Mouse (Mus musculus) heart, postnatal 14 days (tissue): ENCODE results near the gene Rps15a. TPM values are rescaled to one million over a fixed set of nuclear protein-coding genes. Genes with fewer than 3 reads are reported as not detected.

Experiments used
- DNase-seq, 2 experiments: peaks; one replicate each; pipeline ENCODE4 v3.0.0; 2021 to 2022
- intact Hi-C: fragments of 180-260 bp; cut with DNase I; formaldehyde crosslinking; loops from one replicate; pipeline ENCODE4 v1.15.1; 2025
- total RNA-seq, 2 experiments: library from RNA; stranded (reverse); gene quantifications; 2 replicates each; pipeline ENCODE4 v1.2.3; 2021

The Rps15a gene
- total RNA-seq, 2 experiments from 2014 or later = 511 to 608 TPM

DNA sequence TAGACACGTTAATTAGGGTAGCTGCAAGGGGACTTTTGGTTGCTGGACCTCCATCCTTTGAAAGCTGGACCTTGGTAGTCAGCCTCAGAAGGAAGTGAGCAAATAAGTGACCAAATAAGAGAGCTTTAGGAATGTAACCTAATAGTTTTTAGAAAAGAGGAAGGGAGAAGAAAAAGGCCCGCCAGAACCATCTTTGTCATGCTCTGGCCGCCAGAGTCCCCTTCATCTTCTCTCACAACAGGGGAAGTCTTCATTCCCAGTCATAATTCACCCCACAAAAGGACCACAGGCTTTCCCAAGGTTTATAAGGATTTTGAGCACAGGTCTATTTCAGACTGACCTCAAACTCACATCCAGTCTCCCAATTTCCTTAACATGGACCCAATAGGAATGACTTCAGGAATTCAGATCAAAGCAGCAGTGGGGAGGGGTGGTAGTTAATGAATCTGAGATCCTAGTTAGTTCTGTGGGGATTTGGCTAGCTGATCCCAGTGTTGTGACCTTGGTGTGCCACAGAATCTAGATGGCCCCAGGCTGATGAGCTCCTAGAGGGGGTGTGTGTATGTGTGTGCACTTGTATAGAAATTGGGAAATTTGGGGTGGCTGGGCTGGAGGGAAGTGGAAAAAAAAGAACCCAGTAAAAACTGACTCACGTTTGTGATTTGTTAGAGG is 1.7 kb upstream of the Rps15a start:
- intact Hi-C loops = no loop called here
- DNase-seq = no peak

GRCm38 (mm10) chr7:118116787-118117538 is 975 bp upstream of the Rps15a start:
- intact Hi-C loops = no loop called here

GRCm38 (mm10) chr7:118115533-118115876 is 483 bp downstream of the Rps15a start:
- intact Hi-C loops = no loop called here
- DNase-seq = no peak

More at GRCm38 (mm10) chr7:118116787-118117538, 975 bp upstream of the Rps15a start:
- DNase-seq = no peak

DNA sequence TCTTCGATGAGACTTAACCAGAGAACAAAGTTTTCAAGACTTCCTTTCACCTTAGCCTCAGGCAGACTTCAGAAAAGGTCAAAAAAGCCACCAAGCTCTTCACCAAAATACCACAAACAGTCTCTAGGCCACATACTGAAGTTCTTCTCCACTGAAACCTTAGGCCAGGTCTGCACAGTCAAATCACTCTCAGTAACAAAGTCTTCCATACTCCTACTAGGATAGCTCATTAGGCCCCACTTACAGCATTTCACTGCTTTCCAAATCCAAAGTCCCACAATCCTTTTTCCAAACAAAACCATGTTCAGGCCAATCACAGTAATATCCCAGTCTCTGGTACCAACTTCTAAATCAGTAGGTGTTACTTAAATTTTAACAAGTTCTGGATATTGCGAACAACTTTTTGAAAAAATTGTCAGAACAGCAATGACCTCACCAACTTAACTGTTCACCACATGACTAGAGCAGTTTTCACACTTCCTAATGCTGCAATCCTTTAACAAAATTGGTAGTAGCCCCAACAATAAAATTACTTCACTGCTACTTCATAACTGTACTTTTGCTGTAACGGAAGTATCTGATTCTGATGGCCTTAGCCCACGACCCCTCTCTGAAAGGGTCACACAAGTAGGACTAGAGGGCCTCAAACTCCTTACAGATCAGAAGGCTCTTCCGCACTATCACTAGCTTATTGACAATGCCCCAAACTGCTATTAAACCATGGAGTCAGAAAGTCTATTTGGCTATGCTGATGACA is 2.3 kb downstream of the Rps15a start:
- no peak for DNase-seq
- intact Hi-C loops = no loop called here

DNA sequence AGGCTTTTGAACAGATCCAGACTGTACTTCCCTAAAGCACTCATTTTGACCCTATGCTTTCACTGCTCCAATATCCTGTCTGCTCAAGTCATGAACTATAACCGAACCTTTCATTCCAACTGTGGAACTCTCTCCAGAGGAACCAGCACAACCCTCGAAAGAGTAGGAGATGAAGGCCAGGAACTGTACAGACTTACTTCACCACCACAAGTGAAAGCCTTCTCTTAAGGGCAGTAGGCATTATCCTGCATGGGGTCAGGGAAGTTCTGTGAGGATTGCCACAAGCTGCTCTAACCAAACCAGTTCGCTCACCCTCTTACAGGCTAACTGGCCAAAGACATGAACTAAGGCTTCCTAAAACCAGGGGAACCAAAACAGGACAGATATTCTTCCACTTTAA is 4.9 kb downstream of the Rps15a start:
- intact Hi-C loops = no loop called here
- DNase-seq = no peak

DNA sequence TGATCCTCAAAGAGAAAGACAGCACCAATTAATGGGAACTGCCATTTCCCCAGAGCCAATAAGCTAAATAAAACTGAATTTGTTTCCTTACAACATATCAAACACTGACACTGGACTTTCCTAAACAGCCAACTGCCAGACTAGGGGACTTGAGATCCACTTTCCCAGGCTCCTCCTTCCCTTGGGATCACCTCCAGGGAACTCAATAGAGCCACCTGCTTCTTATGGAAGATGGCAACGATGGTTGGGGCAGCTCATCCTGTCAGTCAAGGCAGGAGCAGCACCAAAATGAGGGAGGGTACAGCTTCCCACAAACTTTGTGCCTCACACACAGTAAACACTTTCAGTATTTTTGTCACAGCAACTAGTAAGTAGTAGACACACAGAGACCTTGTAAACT is 8.3 kb downstream of the Rps15a start:
- intact Hi-C loops = no loop called here
- DNase-seq = no peak

GRCm38 (mm10) chr7:118104458-118105052 is 11.4 kb downstream of the Rps15a start:
- intact Hi-C loops = loop anchor here (5.0 kb wide), 5 partner anchors 222 to 1562 kb away; partner anchors contain the start of gene Xylt1
- no peak for DNase-seq

- DNase-seq = no peak
- intact Hi-C loops = loop anchor here (5.0 kb wide), 5 partner anchors 221 to 1561 kb away; partner anchors contain the start of gene Xylt1
Observed at GRCm38 (mm10) chr7:118103462-118104379, 12.3 kb downstream of the Rps15a start.

DNA sequence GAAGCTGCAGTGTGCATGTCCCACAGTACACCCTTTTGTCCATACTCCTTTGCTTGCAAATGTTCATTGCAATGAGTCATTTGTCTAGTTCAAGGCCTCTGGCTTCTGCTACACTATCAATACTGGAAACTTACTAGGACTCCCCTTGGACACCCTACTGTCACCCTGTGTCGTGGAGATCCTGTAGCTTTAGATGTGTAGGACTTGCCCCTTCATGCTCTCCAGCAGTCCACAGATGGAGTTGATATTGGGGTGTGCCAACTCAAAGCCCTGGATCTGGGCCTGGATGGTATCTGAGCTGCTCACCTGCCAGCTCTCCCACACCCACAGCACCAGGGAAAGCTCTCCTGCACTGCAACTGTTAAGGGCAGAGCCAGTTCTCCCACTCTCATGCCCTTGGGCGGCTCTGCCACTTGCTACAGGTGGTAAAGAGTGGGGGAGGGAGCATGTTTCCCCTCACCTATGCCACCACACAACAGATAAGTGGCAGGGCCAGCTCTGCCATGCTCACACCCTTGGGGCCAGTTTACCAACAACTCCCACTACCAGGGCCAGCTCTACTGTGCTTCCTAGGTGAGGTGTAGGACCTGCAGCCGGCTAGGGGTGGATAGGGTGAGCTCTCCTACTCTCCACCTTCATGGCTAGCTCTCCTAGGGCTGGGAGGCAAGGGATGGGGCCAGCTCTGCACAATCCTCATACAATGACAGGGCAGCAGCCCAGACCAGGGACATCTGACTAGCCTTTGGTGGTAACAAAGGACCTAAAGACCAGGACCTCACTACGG is 13.1 kb downstream of the Rps15a start:
- intact Hi-C loops = loop anchor here (5.0 kb wide), 5 partner anchors 221 to 1561 kb away; partner anchors contain the start of gene Xylt1
- no peak for DNase-seq

DNA sequence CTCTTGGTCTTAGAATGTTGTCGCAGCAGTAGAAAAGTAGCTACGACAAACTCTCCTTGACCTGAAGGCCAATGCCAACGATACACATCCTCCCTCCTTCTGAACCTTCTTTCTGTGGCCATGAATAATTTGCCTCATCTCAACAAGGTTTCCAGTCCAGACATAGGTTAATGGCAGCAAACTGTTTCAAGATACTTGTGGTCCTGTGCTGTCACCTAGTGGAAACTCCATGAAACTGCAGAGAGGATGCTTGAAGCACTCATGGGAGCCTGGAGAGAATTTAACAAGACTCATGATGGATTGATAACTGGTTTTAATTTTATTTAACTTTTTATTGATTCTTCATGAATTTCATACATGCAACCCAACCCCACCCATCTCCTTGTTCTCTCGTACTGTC is 13.8 kb downstream of the Rps15a start:
- intact Hi-C loops = loop anchor here (5.0 kb wide), 5 partner anchors 220 to 1560 kb away; partner anchors contain the start of gene Xylt1
- DNase-seq = peak; percentile 14 to 57

DNA sequence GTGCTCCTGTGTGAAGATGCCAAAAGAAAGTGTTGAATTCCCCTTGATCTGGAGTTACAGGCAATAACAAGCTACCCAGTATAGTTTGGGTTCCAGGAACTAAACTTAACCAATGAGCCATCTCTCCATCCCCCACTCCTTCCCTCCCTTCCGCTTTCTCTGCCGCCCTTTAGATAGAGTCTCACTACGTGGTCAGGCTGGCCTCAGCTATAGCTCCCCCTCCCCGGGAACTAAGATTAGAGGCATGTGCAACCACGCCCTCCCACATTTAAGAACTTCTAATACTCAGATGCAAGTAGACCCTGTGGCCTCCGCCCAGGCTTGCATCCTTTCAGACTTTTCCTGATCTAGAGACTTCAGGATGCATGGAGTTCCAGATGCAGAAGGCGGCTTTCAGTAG is 18.4 kb downstream of the Rps15a start:
- DNase-seq = no peak
- intact Hi-C loops = no loop called here

DNA sequence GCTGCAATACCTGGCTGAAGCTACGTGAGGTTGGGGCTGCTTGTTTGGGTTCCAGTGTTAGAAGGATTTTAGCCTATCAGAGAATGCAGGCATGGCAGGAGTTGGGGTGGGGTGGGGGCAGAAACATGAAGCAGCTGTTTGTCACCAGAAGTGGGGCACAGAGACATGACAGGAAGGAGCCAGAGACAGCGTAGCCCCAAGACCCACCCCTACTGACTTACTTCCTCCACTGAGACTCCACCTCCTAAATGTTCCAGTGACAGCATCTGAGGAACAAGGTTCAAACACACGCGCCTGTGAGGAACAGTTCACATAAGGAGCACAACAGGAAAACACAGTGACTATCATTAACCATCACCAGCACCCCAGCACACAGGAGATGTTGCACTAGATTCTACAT is 36.0 kb downstream of the Rps15a start:
- intact Hi-C loops = no loop called here
- DNase-seq = no peak

GRCm38 (mm10) chr7:118079097-118079496 is 36.9 kb downstream of the Rps15a start:
- DNase-seq = no peak
- intact Hi-C loops = no loop called here

- intact Hi-C loops = no loop called here
- DNase-seq = no peak
Observed at GRCm38 (mm10) chr7:118067261-118067660, 48.7 kb downstream of the Rps15a start.

GRCm38 (mm10) chr7:118056300-118056699 is 59.7 kb downstream of the Rps15a start:
- intact Hi-C loops = no loop called here
- no peak for DNase-seq
